Mouse (Mus musculus): ENCODE data around the gene Mrpl19. TPM values are rescaled to one million over a fixed set of nuclear protein-coding genes. Genes with fewer than 3 reads are reported as not detected.

Mrpl19 gene
- 1.3 and 3.6 TPM in 2 replicates for polyA plus RNA-seq (2012; ENCODE audit: low replicate concordance)

GRCm38 (mm10) chr6:81965296-81966067 is at the start of gene Mrpl19:
Mrpl19 (minus strand) TSS chr6:81965958.

DNA sequence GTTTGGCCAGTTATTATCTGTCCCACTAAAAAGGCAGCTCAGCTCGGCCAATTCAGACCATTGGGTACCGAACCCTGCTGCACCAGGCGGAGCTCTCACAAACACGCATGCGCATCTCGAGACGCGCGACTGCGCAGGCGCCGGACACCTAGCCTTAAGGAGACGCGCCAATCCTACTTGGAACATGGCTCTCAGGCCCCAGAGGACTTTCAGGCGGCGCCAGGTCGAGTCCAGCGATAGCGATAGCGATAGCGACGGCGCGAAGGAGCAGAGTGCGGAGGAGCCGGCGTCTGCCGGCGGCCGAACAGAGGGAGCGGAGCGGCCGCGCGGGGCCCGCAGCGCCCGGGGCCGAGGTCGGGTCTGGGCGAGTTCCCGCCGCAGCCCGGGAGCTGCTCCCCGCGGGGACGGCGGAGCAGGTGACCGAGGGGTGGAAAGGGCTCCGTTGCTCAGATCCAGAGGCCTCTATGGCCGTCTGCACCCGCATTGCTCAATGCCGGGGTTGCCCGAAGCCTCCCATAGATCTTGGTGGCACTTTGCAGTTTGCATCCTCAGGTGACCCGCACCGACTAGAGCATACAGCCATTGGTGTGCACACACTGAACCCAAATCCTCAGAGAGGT is 42.1 kb downstream of the Mrpl19 start, which contains the start of gene Gcfc2:
Gene Gcfc2, plus strand, starts transcription at position 147 of the 620 bp plus-strand sequence.

Other genes with a start within 250 kb of the Mrpl19 start
- 1.2 and 2.0 TPM in 2 replicates for gene Gcfc2, start 42.3 kb downstream of the Mrpl19 start, polyA plus RNA-seq (2012; ENCODE audit: low replicate concordance)
- 1.5 and 2.2 TPM in 2 replicates for gene Eva1a, start 75.1 kb upstream of the Mrpl19 start, polyA plus RNA-seq (2012; ENCODE audit: low replicate concordance)

All from hematopoietic multipotent progenitor cell, adult 10-12 weeks (in vitro differentiated cells).